Mouse (Mus musculus) midbrain, embryonic 16.5 days (tissue): ENCODE measurements at regions not wholly inside any gene's neighbourhood (a gene's known extent, or its start where the extent isn't known, plus 50 kb on each side); places are given as distances from the start of the nearest gene placed in this dataset.

Experiments
- ATAC-seq: fragments of 200-750 bp; cut with Nextera tagmentation; 2 replicates; pipeline ENCODE4 v1.8.0; 2017; ENCODE audit warnings: moderate TSS enrichment
- H3K27ac ChIP-seq: fragments of 300-500 bp; sonication (generic); 2 replicates; pipeline ENCODE4 v1.5.1; 2014; ENCODE audit warnings: mild to moderate bottlenecking, low read length, mixed read lengths
- H3K27me3 ChIP-seq: fragments of 300-500 bp; sonication (generic); 2 replicates; pipeline ENCODE4 v1.6.1; 2014; ENCODE audit warnings: low read depth, low read length, mixed read lengths; ENCODE audit not compliant: control insufficient read depth, insufficient read depth
- H3K36me3 ChIP-seq: fragments of 300-500 bp; sonication (generic); 2 replicates; pipeline ENCODE4 v1.6.1; 2014; ENCODE audit warnings: mild to moderate bottlenecking, low read length, moderate library complexity, mixed read lengths; ENCODE audit not compliant: control insufficient read depth, insufficient read depth
- H3K4me1 ChIP-seq: fragments of 300-500 bp; sonication (generic); 2 replicates; pipeline ENCODE4 v1.6.1; 2014; ENCODE audit warnings: mild to moderate bottlenecking, low read length, mixed read lengths; ENCODE audit not compliant: control insufficient read depth, insufficient read depth
- H3K4me2 ChIP-seq: fragments of 300-500 bp; sonication (generic); 2 replicates; pipeline ENCODE4 v1.6.1; 2014; ENCODE audit warnings: mild to moderate bottlenecking, low read length, mixed read lengths
- H3K4me3 ChIP-seq: fragments of 300-500 bp; sonication (generic); 2 replicates; pipeline ENCODE4 v1.5.1; 2014; ENCODE audit warnings: low read depth, mild to moderate bottlenecking, low read length, moderate library complexity, mixed read lengths
- H3K9ac ChIP-seq: fragments of 300-500 bp; sonication (generic); 2 replicates; pipeline ENCODE4 v1.6.1; 2014; ENCODE audit warnings: low read depth, low read length, mixed read lengths
- H3K9me3 ChIP-seq: fragments of 300-500 bp; sonication (generic); replicated peaks from 2 replicates; pipeline ENCODE4 v1.6.1; 2014; ENCODE audit warnings: mild to moderate bottlenecking, low read length, mixed read lengths; ENCODE audit not compliant: control insufficient read depth, poor library complexity, severe bottlenecking
- WGBS: fragments of 180-500 bp; shearing (Covaris S2); extraction: QIAGEN DNeasy Blood & Tissue Kit; methylation state at CpG from one replicate; pipeline ENCODE4 v1.1.7; 2014; 5-methylcytosine and 5-hydroxymethylcytosine counted together

- Histone ChIP-seq H3K4me3 (no peak overlapping the region), H3K27me3 (no peaks in the 10 kb centered on the region), H3K36me3 (no peaks in the 10 kb centered on the region), H3K4me2 (no peak overlapping the region), H3K27ac (no peak overlapping the region), H3K9ac (no peak overlapping the region), H3K9me3 (no peaks in the 10 kb centered on the region), H3K4me1 (no peaks in the 10 kb centered on the region)
- ATAC-seq = no peak
- WGBS = 70% methylated on average over 3 of the region's 3 CpGs
Observed at GRCm38 (mm10) chr16:13041356-13041755, 68.1 kb upstream of the Ercc4 start.

- ATAC-seq = no peak
- Histone ChIP-seq H3K27ac (no peak overlapping the region), H3K4me1 (peaks cover under 1% of the 10 kb centered on the region; the same call in 1 of the 2 replicates), H3K36me3 (no peaks in the 10 kb centered on the region), H3K9me3 (no peaks in the 10 kb centered on the region), H3K4me2 (no peak overlapping the region), H3K9ac (no peak overlapping the region), H3K4me3 (no peak overlapping the region), H3K27me3 (no peaks in the 10 kb centered on the region)
- WGBS = 72% methylated on average over 10 of the region's 10 CpGs
Observed at GRCm38 (mm10) chr16:13045079-13045590, 64.3 kb upstream of the Ercc4 start.

GRCm38 (mm10) chr16:13046366-13047120 lies 62.9 kb upstream of the Ercc4 start:
- no peak overlapping the region for H3K4me2 ChIP-seq
- WGBS = 86% methylated on average over 6 of the region's 6 CpGs
- no peaks in the 10 kb centered on the region for H3K36me3 ChIP-seq

GRCm38 (mm10) chr16:13049321-13049720 lies 60.2 kb upstream of the Ercc4 start:
- no peak for ATAC-seq
- no peaks in the 10 kb centered on the region for H3K27me3 ChIP-seq
- H3K4me3 ChIP-seq = no peak overlapping the region
- peaks cover 2% of the 10 kb centered on the region; the same call in 1 of the 2 replicates for H3K4me1 ChIP-seq
- no peak overlapping the region for H3K27ac ChIP-seq
- H3K36me3 ChIP-seq = no peaks in the 10 kb centered on the region
- H3K9ac ChIP-seq = no peak overlapping the region
- H3K4me2 ChIP-seq = no peak overlapping the region
- no peaks in the 10 kb centered on the region for H3K9me3 ChIP-seq
- 92% methylated on average over 4 of the region's 4 CpGs for WGBS

More at GRCm38 (mm10) chr16:13046366-13047120, 62.9 kb upstream of the Ercc4 start:
- ATAC-seq = no peak
- H3K9ac ChIP-seq = no peak overlapping the region
- no peaks in the 10 kb centered on the region for H3K27me3 ChIP-seq
- no peak overlapping the region for H3K27ac ChIP-seq
- H3K4me3 ChIP-seq = no peak overlapping the region
- no peaks in the 10 kb centered on the region for H3K9me3 ChIP-seq
- H3K4me1 ChIP-seq = peaks cover 2% of the 10 kb centered on the region; the same call in 1 of the 2 replicates

GRCm38 (mm10) chr16:13050225-13050892 lies 59.1 kb upstream of the Ercc4 start:
- Histone ChIP-seq H3K9me3 (no peaks in the 10 kb centered on the region), H3K4me2 (no peak overlapping the region), H3K4me3 (no peak overlapping the region), H3K36me3 (no peaks in the 10 kb centered on the region), H3K27ac (no peak overlapping the region), H3K9ac (no peak overlapping the region), H3K27me3 (no peaks in the 10 kb centered on the region), H3K4me1 (peaks cover 2% of the 10 kb centered on the region; the same call in 1 of the 2 replicates)
- no peak for ATAC-seq
- WGBS = 61% methylated on average over 8 of the region's 8 CpGs

- Histone ChIP-seq H3K27me3 (no peaks in the 10 kb centered on the region), H3K4me1 (peaks cover 2% of the 10 kb centered on the region; the same call in 1 of the 2 replicates), H3K9me3 (no peaks in the 10 kb centered on the region), H3K4me3 (no peak overlapping the region), H3K27ac (no peak overlapping the region), H3K4me2 (no peak overlapping the region), H3K36me3 (no peaks in the 10 kb centered on the region), H3K9ac (no peak overlapping the region)
- ATAC-seq = no peak
- WGBS = 87% methylated on average over 7 of the region's 7 CpGs
Observed at GRCm38 (mm10) chr16:13054956-13055355, 54.5 kb upstream of the Ercc4 start.
